Mouse (Mus musculus): ENCODE measurements around the gene Krtap5-5.
"Not testable (repeated sequence)": the region's sequence is repeated elsewhere in the genome, so short reads cannot be mapped to it uniquely, and the experiment has no call there.

The Krtap5-5 gene

DNA sequence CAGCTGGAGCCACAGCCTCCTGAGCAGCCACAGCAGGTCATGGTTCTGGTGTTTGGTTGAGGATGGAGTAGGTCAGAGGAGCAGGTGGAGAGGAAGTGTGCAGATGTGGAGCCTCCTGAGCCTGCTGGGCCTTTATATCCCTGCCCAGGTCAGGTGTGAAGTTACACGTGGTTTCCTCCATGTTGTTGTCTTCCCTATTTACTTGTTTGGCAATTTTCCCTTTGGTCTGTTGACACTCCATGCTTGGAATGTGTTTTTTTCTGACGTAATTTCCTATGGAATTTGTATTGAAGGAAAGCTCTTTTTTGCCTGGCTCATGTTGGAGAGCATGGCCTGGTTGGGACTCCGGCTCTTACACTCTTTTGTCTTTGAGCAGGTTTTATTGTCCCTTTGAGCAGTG lies at the start of gene Krtap5-5:
Krtap5-5 (minus strand) TSS at position 101 of the 400 bp plus-strand sequence.
- not testable (repeated sequence) for DNase-seq (ENCODE audit: low spot score in 2 of 2)

DNA sequence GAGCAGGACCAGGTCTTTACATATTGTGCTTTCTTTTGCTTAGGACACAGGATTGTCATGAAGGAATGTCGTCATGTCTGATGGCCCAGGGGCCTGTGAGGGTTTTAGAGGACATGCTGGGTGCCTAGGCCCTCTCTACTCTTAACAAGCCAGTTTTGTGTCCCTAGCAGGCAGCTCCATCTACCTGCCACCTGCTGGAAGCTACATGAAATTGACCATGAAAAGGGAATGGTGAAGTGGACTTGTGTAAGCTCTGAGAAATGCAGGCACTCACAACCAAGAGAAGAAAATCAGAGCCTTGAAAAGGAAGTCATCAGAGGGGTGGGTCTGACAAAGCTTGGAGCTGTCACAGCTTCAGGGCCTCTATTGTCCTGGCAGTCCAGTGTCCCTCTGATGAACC lies 49.5 kb upstream of the Krtap5-5 start:
- not testable (repeated sequence) for DNase-seq (ENCODE audit: low spot score in 2 of 2)

DNA sequence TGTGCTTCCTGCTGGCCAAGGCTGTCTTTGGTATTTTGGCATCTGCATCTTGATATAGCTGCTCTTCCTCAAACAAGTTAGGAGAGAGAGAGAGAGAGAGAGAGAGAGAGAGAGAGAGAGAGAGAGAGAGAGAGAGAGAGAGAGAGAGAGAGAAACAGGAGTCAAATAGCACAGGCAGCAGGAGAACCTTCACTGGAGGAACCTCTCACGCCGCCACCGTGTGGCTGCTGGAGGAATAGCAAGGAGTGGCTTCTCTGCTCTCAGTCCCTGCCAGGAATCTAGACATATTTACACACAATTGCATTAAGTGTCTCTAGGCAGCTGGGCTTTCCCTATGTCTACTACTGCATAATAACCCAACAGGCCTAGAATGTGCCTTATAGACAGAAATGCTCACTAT lies 48.4 kb upstream of the Krtap5-5 start:
- DNase-seq (ENCODE audit: low spot score in 2 of 2): peak; percentile 53 to 80

DNA sequence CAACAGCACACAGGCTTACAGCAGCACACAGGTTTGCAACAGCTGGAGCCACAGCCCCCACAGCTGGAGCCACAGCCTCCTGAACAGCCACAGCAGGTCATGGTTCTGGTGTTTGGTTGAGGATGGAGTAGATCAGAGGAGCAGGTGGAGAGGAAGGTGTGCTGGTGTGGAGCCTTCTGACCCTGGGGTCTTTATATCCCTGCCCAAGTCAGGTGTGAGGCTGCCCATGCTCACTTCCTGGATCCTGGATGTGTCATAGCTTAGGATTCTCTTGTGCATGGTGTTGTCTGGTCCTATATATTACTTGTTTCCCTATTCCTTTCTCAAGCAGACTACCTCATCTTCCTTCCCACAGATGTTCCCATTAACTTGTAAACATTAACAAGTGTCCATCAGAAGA lies 44.5 kb upstream of the Krtap5-5 start, which contains the start of gene Gm4559:
Gm4559 (minus strand) TSS at position 101 of the 400 bp plus-strand sequence.
- not testable (repeated sequence) for DNase-seq (ENCODE audit: low spot score in 2 of 2)

DNA sequence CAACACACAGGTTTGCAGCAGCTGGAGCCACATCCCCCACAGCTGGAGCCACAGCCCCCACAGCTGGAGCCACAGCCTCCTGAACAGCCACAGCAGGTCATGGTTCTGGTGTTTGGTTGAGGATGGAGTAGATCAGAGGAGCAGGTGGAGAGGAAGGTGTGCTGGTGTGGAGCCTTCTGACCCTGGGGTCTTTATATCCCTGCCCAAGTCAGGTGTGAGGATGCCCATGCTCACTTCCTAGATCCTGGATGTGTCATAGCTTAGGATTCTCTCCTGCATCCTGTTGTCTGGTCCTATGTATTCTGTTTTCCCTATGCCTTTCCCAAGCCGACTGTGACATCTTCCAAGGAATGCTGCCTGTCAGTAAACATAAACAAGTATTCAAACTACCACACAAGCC lies 28.5 kb upstream of the Krtap5-5 start, which contains the start of gene Gm2431:
Gm2431 (minus strand) TSS at position 101 of the 400 bp plus-strand sequence.
- not testable (repeated sequence) for DNase-seq (ENCODE audit: low spot score in 2 of 2)

DNA sequence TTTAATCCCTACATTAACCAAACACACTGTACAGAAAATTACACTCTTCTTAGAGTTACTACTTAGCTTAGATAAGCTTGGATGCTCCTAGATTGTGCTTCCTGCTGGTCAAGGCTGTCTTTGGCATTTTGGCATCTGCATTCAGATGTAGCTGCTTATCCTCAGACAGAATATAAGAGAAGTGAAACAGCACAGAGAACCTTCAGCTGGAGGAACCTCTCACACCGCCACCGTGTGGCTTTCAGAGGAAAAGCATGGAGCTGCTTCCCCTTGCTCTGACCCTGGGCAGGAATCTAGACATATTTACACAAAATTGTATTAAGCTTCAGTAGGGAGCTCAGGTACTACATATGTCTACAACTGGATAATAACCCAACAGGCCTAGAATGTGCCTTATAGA lies 25.7 kb upstream of the Krtap5-5 start:
- no peak for DNase-seq (ENCODE audit: low spot score in 2 of 2)

DNA sequence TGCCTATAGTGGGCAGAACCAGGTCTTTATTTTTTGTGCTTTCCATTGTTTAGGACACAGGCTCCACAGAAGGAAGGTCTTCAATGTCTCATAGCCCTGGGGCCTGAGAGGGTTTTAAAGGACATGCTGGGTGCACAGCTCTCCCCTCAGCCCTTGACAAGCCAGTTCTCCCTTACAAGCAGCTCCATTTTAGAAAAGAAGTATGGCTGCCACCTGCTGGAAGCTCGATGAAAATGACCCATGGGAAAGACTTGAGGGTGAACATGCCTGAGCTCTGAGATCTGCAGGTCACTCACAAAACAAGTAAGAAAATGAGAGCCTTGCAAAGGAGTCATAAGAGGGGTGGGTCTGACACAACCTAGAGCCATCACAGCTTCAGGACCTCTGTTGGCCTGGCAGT lies 20.1 kb upstream of the Krtap5-5 start:
- DNase-seq (ENCODE audit: low spot score in 2 of 2): no peak

DNA sequence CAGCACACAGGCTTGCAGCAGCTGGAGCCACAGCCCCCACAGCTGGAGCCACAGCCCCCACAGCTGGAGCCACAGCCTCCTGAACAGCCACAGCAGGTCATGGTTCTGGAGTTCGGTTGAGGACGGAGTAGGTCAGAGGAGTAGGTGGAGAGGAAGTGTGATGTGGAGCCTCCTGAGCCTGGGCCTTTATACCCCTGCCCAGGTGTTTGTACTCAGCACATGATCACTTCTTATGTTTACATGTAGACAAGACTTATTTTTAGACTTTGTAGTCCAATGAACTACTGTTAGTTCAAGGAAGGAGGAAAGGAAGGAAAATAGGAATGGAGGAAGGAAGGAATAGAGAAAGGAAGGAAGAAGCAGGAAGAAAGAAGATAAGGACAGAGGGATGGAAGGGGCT lies 11.2 kb upstream of the Krtap5-5 start, which contains the start of gene Gm40460:
Gm40460 (minus strand) TSS at position 101 of the 400 bp plus-strand sequence.
- DNase-seq (ENCODE audit: low spot score in 2 of 2): no peak

DNA sequence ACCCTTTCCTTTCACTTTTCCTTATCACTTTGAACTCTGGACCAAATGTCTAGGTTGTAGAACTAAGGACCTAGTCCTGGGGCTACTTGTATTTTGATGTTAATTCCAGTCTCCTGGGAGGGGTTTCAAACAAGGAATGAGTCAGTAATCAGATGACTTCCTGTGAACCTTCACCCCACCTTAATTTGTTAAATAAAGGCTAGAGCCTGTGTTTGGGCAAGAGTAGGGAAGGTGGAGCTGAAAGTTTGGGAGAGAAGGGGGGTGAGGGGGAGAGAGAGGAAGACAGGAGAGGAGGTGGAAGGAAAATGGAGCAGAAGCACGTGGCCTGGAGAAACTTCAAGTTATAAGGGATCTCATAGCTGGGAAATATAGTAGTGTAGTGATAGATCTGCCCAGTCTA lies 1.8 kb upstream of the Krtap5-5 start:
- no peak for DNase-seq (ENCODE audit: low spot score in 2 of 2)

DNA sequence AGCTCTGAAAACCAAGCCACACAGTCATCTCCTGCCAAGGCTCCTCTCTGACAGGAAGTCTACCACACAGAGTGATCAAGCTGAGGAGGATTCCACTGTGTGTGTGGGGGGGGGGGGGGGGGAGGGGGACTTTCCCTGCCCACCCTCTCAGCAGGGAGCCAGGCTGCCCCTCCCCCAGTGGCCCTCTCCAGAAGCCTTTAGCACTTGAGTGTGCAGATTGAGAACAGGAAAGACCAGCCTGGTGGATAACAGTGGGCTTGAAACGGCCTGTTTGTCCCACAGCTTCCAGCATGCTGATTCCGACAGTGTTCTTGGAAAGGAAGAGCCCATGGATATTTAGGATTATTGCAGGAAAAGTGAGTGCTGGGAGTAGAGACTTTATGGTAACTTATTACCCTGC lies 5.3 kb downstream of the Krtap5-5 start:
- DNase-seq (ENCODE audit: low spot score in 2 of 2): no peak

DNA sequence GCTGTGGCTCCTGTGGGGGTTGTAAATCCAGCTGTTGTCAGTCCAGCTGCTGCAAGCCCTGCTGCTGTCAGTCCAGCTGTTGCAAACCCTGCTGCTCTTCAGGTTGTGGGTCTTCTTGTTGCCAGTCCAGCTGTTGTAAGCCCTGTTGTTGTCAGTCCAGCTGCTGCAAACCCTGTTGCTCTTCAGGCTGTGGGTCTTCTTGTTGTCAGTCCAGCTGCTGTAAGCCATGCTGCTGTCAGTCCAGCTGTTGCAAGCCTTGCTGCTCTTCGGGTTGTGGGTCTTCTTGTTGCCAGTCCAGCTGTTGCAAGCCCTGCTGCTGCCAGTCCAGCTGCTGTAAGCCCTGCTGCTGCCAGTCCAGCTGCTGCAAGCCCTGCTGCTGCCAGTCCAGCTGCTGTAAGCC lies 17.6 kb downstream of the Krtap5-5 start:
- DNase-seq (ENCODE audit: low spot score in 2 of 2): peak in 1 of 2 experiments; percentile 51

DNA sequence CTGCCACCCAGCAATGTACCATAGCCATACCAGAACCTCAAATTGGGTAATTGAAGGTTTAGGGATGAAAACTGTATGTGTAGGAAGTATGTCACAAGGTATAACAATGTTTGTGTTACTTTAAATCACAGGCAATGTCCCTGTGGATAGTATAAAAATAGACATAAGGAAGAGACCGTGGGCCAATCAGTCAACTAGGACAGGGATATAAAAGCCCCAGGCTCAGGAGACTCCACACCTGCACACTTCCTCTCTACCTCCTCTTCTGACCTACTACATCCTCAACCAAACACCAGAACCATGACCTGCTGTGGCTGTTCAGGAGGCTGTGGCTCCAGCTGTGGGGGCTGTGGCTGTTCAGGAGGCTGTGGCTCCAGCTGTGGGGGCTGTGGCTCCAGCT lies 18.2 kb downstream of the Krtap5-5 start, which contains the start of gene Gm7579:
Gm7579 (plus strand) TSS at position 301 of the 400 bp plus-strand sequence.
- peak in 1 of 2 experiments; percentile 19 for DNase-seq (ENCODE audit: low spot score in 2 of 2)

DNA sequence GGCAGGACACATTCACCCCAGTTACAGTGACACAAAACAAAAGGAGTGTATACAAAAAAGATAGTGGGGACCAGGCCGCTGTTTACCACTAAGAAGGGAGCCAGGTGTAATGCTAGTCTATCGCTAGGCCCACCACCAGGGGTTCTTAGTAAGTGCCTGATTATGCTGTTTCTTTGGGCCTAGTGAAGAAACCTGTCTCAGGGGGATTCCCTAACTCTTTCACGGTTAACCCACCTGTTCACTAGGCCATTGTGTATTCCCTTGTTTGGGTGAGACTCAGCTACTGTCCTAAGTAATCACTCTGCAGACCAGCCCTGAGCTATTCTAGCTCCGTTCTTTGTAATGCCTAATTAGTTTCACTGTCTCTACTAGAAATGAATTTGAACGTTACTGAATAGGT lies 22.9 kb downstream of the Krtap5-5 start:
- DNase-seq (ENCODE audit: low spot score in 2 of 2): peak in 1 of 2 experiments; percentile 13

DNA sequence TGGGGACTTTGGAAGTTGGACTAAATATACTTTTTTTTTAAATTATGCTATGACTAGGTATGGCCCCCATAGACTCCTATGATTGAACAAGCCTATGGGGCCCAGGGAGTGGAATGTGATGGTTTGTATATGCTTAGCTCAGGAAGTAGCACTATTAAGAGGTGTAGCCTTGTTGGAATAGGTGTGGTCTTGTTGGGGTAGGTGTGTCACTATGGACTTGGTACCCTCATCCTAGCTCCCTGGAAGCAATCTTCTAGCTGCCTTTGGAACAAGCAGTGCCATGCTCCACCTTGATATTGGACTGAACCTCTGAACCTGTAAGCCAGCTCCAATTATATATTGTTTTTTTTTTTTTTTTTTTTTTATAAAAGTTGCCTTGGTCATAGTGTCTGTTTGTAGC lies 24.3 kb downstream of the Krtap5-5 start:
- peak in 1 of 2 experiments; percentile 12 for DNase-seq (ENCODE audit: low spot score in 2 of 2)

DNA sequence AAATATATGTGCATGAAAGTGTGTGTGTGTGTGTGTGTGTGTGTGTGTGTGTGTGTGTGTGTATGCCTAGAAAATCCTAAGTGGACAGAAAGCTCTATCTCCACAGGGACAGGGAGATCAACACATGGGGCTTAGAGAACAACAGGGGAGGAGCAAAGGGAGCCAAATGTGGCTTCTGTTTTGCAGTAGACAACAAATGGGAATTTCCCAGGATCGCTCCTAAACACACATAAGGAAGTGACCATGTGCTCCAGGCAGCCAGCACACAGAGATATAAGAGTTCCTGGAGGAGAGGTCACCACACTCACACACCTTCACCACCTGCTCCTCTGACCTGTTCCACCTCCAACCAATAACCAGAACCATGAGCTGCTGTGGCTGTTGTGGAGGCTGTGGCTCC lies 28.7 kb downstream of the Krtap5-5 start, which contains the start of gene Krtap5-3:
Krtap5-3 (plus strand) TSS at position 301 of the 400 bp plus-strand sequence.
- peak in 1 of 2 experiments; percentile 46 for DNase-seq (ENCODE audit: low spot score in 2 of 2)

DNA sequence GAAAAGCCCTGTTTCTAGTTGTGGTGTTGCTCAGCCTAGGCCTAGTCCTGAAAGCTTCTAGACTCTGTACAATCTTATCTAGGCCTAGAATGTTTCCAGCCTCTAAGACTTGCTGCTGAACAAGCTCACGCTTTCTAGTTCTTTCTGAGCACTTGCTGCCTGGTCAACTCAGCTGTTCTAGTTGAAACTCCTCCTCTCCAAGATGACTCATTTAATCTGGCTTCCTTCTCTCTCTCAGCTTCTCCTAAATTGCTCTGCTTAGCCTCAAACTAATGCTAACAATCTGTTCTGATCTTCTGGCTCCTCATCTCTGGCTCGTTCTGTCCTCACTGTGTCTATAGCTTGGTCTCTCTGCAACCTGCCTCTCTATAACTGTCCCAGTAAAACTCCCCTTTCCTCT lies 31.0 kb downstream of the Krtap5-5 start:
- no peak for DNase-seq (ENCODE audit: low spot score in 2 of 2)

DNA sequence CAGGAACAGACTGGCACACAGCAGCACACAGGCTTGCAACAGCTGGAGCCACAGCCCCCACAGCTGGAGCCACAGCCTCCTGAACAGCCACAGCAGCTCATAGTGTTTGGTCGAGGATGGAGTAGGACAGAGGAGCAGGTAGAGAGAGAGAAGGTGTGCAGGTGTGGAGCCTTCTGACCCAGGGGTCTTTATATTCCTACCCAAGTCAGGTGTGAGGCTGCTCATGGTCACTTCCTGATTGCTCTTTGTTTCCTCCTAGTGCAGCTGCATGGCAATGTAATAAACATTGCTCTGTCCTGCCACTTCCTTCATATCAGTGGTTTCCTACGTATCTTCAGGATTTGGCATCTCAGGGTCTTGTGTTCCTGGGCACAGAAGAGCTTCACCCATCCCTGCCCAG lies 39.5 kb downstream of the Krtap5-5 start, which contains the start of gene Gm10153:
Gm10153 (minus strand) TSS at position 101 of the 400 bp plus-strand sequence.
- no peak for DNase-seq (ENCODE audit: low spot score in 2 of 2)

DNA sequence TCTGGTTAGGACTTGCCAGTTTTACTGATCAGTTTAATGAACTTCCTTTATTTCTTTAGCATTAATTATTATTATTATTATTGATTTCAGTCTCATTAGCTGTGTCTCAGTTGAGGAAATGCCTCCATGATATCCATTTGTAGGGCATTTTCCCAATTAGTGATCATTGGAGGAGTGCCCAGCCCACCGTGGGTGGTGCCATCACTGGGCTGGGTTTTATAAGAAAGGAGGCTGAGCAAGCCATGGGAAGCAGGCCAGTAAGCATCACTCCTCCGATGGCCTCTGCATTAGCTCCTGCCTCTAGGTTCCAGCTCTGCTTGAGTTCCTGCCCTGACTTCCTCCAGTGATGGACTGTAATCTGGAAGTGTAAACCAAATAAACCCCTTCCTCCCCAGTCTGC lies 41.6 kb downstream of the Krtap5-5 start:
- DNase-seq (ENCODE audit: low spot score in 2 of 2): no peak

DNA sequence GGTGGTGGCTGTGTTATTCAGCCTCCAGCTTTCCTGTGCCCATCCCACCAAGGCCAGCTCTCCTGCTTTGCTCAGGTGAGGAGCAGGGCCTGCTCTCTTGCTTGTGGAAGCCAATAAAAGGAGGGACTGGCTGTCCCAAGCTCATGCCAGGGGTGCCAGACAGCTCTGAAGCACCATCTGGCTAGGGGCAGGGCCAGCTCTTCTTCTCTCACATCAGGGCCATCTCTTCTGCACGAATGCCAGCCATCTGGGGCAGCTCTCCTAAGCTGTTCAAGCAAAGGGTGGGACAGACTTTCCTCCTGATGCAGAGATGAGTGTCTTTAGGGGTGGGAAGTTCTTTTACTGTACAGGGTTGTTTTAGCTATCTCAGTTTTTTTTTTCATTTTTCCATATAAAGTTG lies 48.8 kb downstream of the Krtap5-5 start:
- DNase-seq (ENCODE audit: low spot score in 2 of 2): no peak
